Mouse (Mus musculus): ENCODE results near the gene Aplp1. TPM values are rescaled to one million over a fixed set of nuclear protein-coding genes. Genes with fewer than 3 reads are reported as not detected.
"Not testable (repeated sequence)": the region's sequence is repeated elsewhere in the genome, so short reads cannot be mapped to it uniquely, and the experiment has no call there.

Aplp1 gene
- polyA plus RNA-seq, 1 experiment from 2014 or later, result 51.0 TPM

- not testable (repeated sequence) for H3K27ac ChIP-seq (replicated peaks; ENCODE audit: low read depth, low read length); H3K4me3 ChIP-seq (ENCODE audit: low read depth, low read length); H3K9me3 ChIP-seq (ENCODE audit: control insufficient read depth, low read length); H3K36me3 ChIP-seq (ENCODE audit: control insufficient read depth, insufficient read depth, low read length); H3K4me2 ChIP-seq (ENCODE audit: low read depth, low read length); H3K27me3 ChIP-seq (replicated peaks; ENCODE audit: control insufficient read depth, insufficient read depth, low read length); ATAC-seq (ENCODE audit: low read depth); H3K9ac ChIP-seq (ENCODE audit: low read depth, low read length); H3K4me1 ChIP-seq (ENCODE audit: control insufficient read depth, insufficient read depth, low read length); DNase-seq (ENCODE audit: low spot score)
- 94% methylated on average over 7 of the region's 7 CpGs for WGBS
These were observed 30.8 kb upstream of the Aplp1 start for GRCm38 (mm10) chr7:30476136-30476535.

GRCm38 (mm10) chr7:30474999-30475398, 29.7 kb upstream of the Aplp1 start:
- Histone ChIP-seq H3K4me1 (ENCODE audit: control insufficient read depth, insufficient read depth, low read length) (no peaks in the 10 kb centered on the region), H3K4me2 (ENCODE audit: low read depth, low read length) (no peak overlapping the region), H3K9me3 (ENCODE audit: control insufficient read depth, low read length) (0 out of 2 replicates have a peak, but pooled peaks cover 5% of the 10 kb centered on the region), H3K9ac (ENCODE audit: low read depth, low read length) (no peak overlapping the region), H3K27ac (replicated peaks; ENCODE audit: low read depth, low read length) (no peak overlapping the region), H3K36me3 (ENCODE audit: control insufficient read depth, insufficient read depth, low read length) (no peaks in the 10 kb centered on the region), H3K27me3 (replicated peaks; ENCODE audit: control insufficient read depth, insufficient read depth, low read length) (0 out of 2 replicates have a peak, but pooled peaks cover 3% of the 10 kb centered on the region), H3K4me3 (ENCODE audit: low read depth, low read length) (no peak overlapping the region)
- 71% methylated on average over 4 of the region's 4 CpGs for WGBS
- no peak for ATAC-seq (ENCODE audit: low read depth)
- DNase-seq (ENCODE audit: low spot score), result no peak

GRCm38 (mm10) chr7:30472411-30472810, 27.1 kb upstream of the Aplp1 start:
- H3K27me3 ChIP-seq (replicated peaks; ENCODE audit: control insufficient read depth, insufficient read depth, low read length), result peaks cover 7% of the 10 kb centered on the region
- H3K9me3 ChIP-seq (ENCODE audit: control insufficient read depth, low read length), result 0 out of 2 replicates have a peak, but pooled peaks cover 5% of the 10 kb centered on the region
- no peak overlapping the region for H3K4me2 ChIP-seq (ENCODE audit: low read depth, low read length)
- H3K4me3 ChIP-seq (ENCODE audit: low read depth, low read length), result no peak overlapping the region
- ATAC-seq (ENCODE audit: low read depth) (no peak), DNase-seq (ENCODE audit: low spot score) (no peak)
- WGBS, result 49% methylated on average over 5 of the region's 5 CpGs
- H3K9ac ChIP-seq (ENCODE audit: low read depth, low read length), result no peak overlapping the region
- H3K4me1 ChIP-seq (ENCODE audit: control insufficient read depth, insufficient read depth, low read length), result no peaks in the 10 kb centered on the region
- no peak overlapping the region for H3K27ac ChIP-seq (replicated peaks; ENCODE audit: low read depth, low read length)
- no peaks in the 10 kb centered on the region for H3K36me3 ChIP-seq (ENCODE audit: control insufficient read depth, insufficient read depth, low read length)

GRCm38 (mm10) chr7:30464816-30465300, 19.5 kb upstream of the Aplp1 start:
- ATAC-seq (ENCODE audit: low read depth) (no peak), DNase-seq (ENCODE audit: low spot score) (no peak)
- no peak overlapping the region for H3K4me3 ChIP-seq (ENCODE audit: low read depth, low read length)
- H3K4me1 ChIP-seq (ENCODE audit: control insufficient read depth, insufficient read depth, low read length), result no peaks in the 10 kb centered on the region
- no peak overlapping the region for H3K27ac ChIP-seq (replicated peaks; ENCODE audit: low read depth, low read length)
- H3K27me3 ChIP-seq (replicated peaks; ENCODE audit: control insufficient read depth, insufficient read depth, low read length), result peaks cover 80% of the 10 kb centered on the region
- H3K9me3 ChIP-seq (ENCODE audit: control insufficient read depth, low read length), result no peaks in the 10 kb centered on the region
- no peaks in the 10 kb centered on the region for H3K36me3 ChIP-seq (ENCODE audit: control insufficient read depth, insufficient read depth, low read length)
- H3K9ac ChIP-seq (ENCODE audit: low read depth, low read length), result no peak overlapping the region
- 9% methylated on average over 6 of the region's 6 CpGs for WGBS
- H3K4me2 ChIP-seq (ENCODE audit: low read depth, low read length), result no peak overlapping the region

- ATAC-seq (ENCODE audit: low read depth), result no peak
- no peak overlapping the region for H3K4me2 ChIP-seq (ENCODE audit: low read depth, low read length)
These were observed 18.7 kb upstream of the Aplp1 start for GRCm38 (mm10) chr7:30463996-30464395.

GRCm38 (mm10) chr7:30463568-30463967, 18.2 kb upstream of the Aplp1 start:
- Histone ChIP-seq H3K4me2 (ENCODE audit: low read depth, low read length) (no peak overlapping the region), H3K4me3 (ENCODE audit: low read depth, low read length) (no peak overlapping the region), H3K9ac (ENCODE audit: low read depth, low read length) (no peak overlapping the region), H3K36me3 (ENCODE audit: control insufficient read depth, insufficient read depth, low read length) (no peaks in the 10 kb centered on the region), H3K4me1 (ENCODE audit: control insufficient read depth, insufficient read depth, low read length) (no peaks in the 10 kb centered on the region), H3K9me3 (ENCODE audit: control insufficient read depth, low read length) (no peaks in the 10 kb centered on the region), H3K27ac (replicated peaks; ENCODE audit: low read depth, low read length) (no peak overlapping the region), H3K27me3 (replicated peaks; ENCODE audit: control insufficient read depth, insufficient read depth, low read length) (peaks cover 93% of the 10 kb centered on the region)
- 35% methylated on average over 7 of the region's 7 CpGs for WGBS
- no peak for DNase-seq (ENCODE audit: low spot score)
- no peak for ATAC-seq (ENCODE audit: low read depth)

More at GRCm38 (mm10) chr7:30463996-30464395, 18.7 kb upstream of the Aplp1 start:
- Histone ChIP-seq H3K4me1 (ENCODE audit: control insufficient read depth, insufficient read depth, low read length) (no peaks in the 10 kb centered on the region), H3K9ac (ENCODE audit: low read depth, low read length) (no peak overlapping the region), H3K4me3 (ENCODE audit: low read depth, low read length) (no peak overlapping the region), H3K9me3 (ENCODE audit: control insufficient read depth, low read length) (no peaks in the 10 kb centered on the region), H3K27ac (replicated peaks; ENCODE audit: low read depth, low read length) (no peak overlapping the region), H3K36me3 (ENCODE audit: control insufficient read depth, insufficient read depth, low read length) (no peaks in the 10 kb centered on the region), H3K27me3 (replicated peaks; ENCODE audit: control insufficient read depth, insufficient read depth, low read length) (peaks cover 88% of the 10 kb centered on the region)
- no peak for DNase-seq (ENCODE audit: low spot score)
- 21% methylated on average over 4 of the region's 4 CpGs for WGBS

- peaks cover 8% of the 10 kb centered on the region; the same call in 1 of the 2 replicates for H3K4me1 ChIP-seq (ENCODE audit: control insufficient read depth, insufficient read depth, low read length)
- H3K36me3 ChIP-seq (ENCODE audit: control insufficient read depth, insufficient read depth, low read length), result no peaks in the 10 kb centered on the region
- ATAC-seq (ENCODE audit: low read depth) (no peak), DNase-seq (ENCODE audit: low spot score) (no peak)
- H3K4me2 ChIP-seq (ENCODE audit: low read depth, low read length), result no peak overlapping the region
- peaks cover 5% of the 10 kb centered on the region; the same call in 1 of the 2 replicates for H3K9me3 ChIP-seq (ENCODE audit: control insufficient read depth, low read length)
- WGBS, result 27% methylated on average over 6 of the region's 6 CpGs
- H3K27me3 ChIP-seq (replicated peaks; ENCODE audit: control insufficient read depth, insufficient read depth, low read length), result peaks cover 97% of the 10 kb centered on the region
- no peak overlapping the region for H3K9ac ChIP-seq (ENCODE audit: low read depth, low read length)
- no peak overlapping the region for H3K27ac ChIP-seq (replicated peaks; ENCODE audit: low read depth, low read length)
- no peak overlapping the region for H3K4me3 ChIP-seq (ENCODE audit: low read depth, low read length)
These were observed 14.1 kb upstream of the Aplp1 start for GRCm38 (mm10) chr7:30459484-30459883.

- whole genome bisulfite sequencing, result 2% methylated on average over 15 of the region's 16 CpGs
These were observed 12.4 kb upstream of the Aplp1 start, which contains the start of the genes Kirrel2 and Nphs1 for GRCm38 (mm10) chr7:30457629-30458330. Gene Kirrel2 (minus strand): TSS chr7:30457690. Gene Nphs1 (plus strand): TSS chr7:30458315.

More at GRCm38 (mm10) chr7:30457629-30458330, 12.4 kb upstream of the Aplp1 start, which contains the start of the genes Kirrel2 and Nphs1:
- Histone ChIP-seq H3K27me3 (replicated peaks; ENCODE audit: control insufficient read depth, insufficient read depth, low read length) (peaks cover 98% of the 10 kb centered on the region), H3K9me3 (ENCODE audit: control insufficient read depth, low read length) (peaks cover 5% of the 10 kb centered on the region; the same call in 1 of the 2 replicates), H3K4me3 (ENCODE audit: low read depth, low read length) (peak within 1 kb of the TSS; percentile 25), H3K9ac (ENCODE audit: low read depth, low read length) (peak within 1 kb of the TSS; percentile 34; the same call in 1 of the 2 replicates), H3K27ac (replicated peaks; ENCODE audit: low read depth, low read length) (no peak within 1 kb of the TSS), H3K4me1 (ENCODE audit: control insufficient read depth, insufficient read depth, low read length) (peaks cover 8% of the 10 kb centered on the region), H3K36me3 (ENCODE audit: control insufficient read depth, insufficient read depth, low read length) (no peaks in the 10 kb centered on the region), H3K4me2 (ENCODE audit: low read depth, low read length) (peak within 1 kb of the TSS; percentile 37)
- DNase-seq (ENCODE audit: low spot score) (peak; percentile 78), ATAC-seq (ENCODE audit: low read depth) (peak; percentile 86)
